10 mouse cellular contexts compared by ENCODE assay signal in genomic region chr9:15964198-15964597, GRCm38 (mm10).
DNase-seq lines count a peak whose midpoint lies in the region; ATAC-seq lines count a peak whose summit lies in the region.
"Had no signal": no experiment of that assay in that cellular context is flagged by ENCODE, and none has a peak within 500 bp of the region (broad histone marks: within the 10 kb centered on the region; RNA-seq: fewer than 3 reads in every experiment).

No protein-coding gene starts in this region.

- H3K9me3 ChIP-seq in intestine, embryonic 15.5 days: no peaks in the 10 kb centered on the region
- H3K9me3 ChIP-seq in limb, embryonic 13.5 days: no peaks in the 10 kb centered on the region

- 9% methylated on average over 3 of the region's 3 CpGs for WGBS in intestine, embryonic 15.5 days
- 37% methylated on average over 3 of the region's 3 CpGs for WGBS in limb, embryonic 13.5 days

- no peak overlapping the region for H3K4me3 ChIP-seq in intestine, embryonic 15.5 days (replicated peaks)
- no peak overlapping the region for H3K4me3 ChIP-seq in limb, embryonic 13.5 days

- no peak overlapping the region for H3K27ac ChIP-seq in intestine, embryonic 15.5 days
- no peak overlapping the region for H3K27ac ChIP-seq in limb, embryonic 13.5 days
- H3K27ac ChIP-seq: macrophage had no signal

- no peaks in the 10 kb centered on the region for H3K27me3 ChIP-seq in intestine, embryonic 15.5 days (replicated peaks)
- H3K27me3 ChIP-seq in limb, embryonic 13.5 days: no peaks in the 10 kb centered on the region

- peak; percentile 72 for DNase-seq in adrenal gland, adult 2 months
- peak; percentile 65 for DNase-seq in adrenal gland, postnatal 14 days
- no peak for DNase-seq in cerebellum, adult 8-10 months
- DNase-seq in heart, postnatal 36 days: no peak
- DNase-seq: cerebellum, adult 9-10 months had no signal

- ATAC-seq in intestine, embryonic 15.5 days: peak; percentile 97
- ATAC-seq in limb, embryonic 13.5 days (ENCODE audit: low FRiP score, low read depth): peak; percentile 57; the same call in 1 of the 2 replicates
- no peak for ATAC-seq in erythroid progenitor cell, adult 5-6 weeks (replicated peaks; ENCODE audit: low FRiP score, poor library complexity, severe bottlenecking)

- no peaks in the 10 kb centered on the region for H3K36me3 ChIP-seq in intestine, embryonic 15.5 days
- H3K36me3 ChIP-seq in limb, embryonic 13.5 days: peaks cover 17% of the 10 kb centered on the region; the same call in 1 of the 2 replicates

- no peaks in the 10 kb centered on the region for H3K4me1 ChIP-seq in intestine, embryonic 15.5 days (replicated peaks)
- peaks cover 9% of the 10 kb centered on the region for H3K4me1 ChIP-seq in limb, embryonic 13.5 days

- H3K4me2 ChIP-seq in intestine, embryonic 15.5 days (replicated peaks): no peak overlapping the region
- no peak overlapping the region for H3K4me2 ChIP-seq in limb, embryonic 13.5 days (replicated peaks)
- H3K4me2 ChIP-seq: liver, embryonic 11.5 days had no signal

- intact Hi-C loops in heart, postnatal 36 days (cut with DNase I): no loop called here

- H3K9ac ChIP-seq in intestine, embryonic 15.5 days: no peak overlapping the region
- no peak overlapping the region for H3K9ac ChIP-seq in limb, embryonic 13.5 days

Comparison
In these comparisons a context has a peak if more than half of its experiments do, and no peak if none do; other contexts are left out.
1. DNase-seq: peak in adrenal gland, adult 2 months (single experiment) and adrenal gland, postnatal 14 days (single experiment); none in cerebellum, adult 8-10 months (single experiment) and heart, postnatal 36 days (0 of 2).